Mouse (Mus musculus) stomach, postnatal 0 days (tissue): ENCODE data around the gene Zfp853.

Experiments
- CTCF ChIP-seq: IDR thresholded peaks from 2 replicates; pipeline ENCODE4 v1.5.1; 2016; ENCODE audit warnings: antibody characterized with exemption, low read depth, mild to moderate bottlenecking, moderate library complexity
- EP300 ChIP-seq: optimal IDR thresholded peaks from 2 replicates; pipeline ENCODE3; 2016; ENCODE audit warnings: antibody characterized with exemption

GRCm38 (mm10) chr5:143339603-143340002, 46.2 kb upstream of the Zfp853 start:
- TF ChIP-seq CTCF (no peak), EP300 (no peak)
